24 mouse cellular contexts compared by ENCODE assay signal in the genomic region with DNA sequence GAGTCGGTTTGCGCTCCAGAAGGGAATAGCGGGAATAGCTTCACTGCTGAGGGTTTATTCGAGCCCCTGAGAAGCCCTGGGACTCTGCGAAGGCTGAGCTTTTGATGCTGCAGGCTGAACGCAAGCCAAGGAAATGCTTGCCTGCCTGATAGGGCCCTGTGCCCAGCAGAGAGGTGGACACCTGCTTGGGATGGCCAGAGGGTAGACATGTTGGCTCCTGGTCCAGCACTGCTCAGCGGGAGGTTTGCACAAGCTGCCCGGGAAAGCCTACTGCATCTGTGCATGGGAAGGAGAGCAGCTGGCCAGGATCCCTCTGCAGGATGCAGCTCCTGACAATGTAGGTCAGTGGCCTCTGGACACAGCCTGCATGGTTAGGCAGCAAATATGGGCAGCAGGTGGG. TPM values are rescaled to one million over a fixed set of nuclear protein-coding genes. Genes with fewer than 3 reads are reported as not detected.
DNase-seq lines count a peak whose midpoint lies in the region; ATAC-seq and TF ChIP-seq lines count a peak whose summit lies in the region.
"Had no signal": no experiment of that assay in that cellular context is flagged by ENCODE, and none has a peak within 500 bp of the region (broad histone marks: within the 10 kb centered on the region; RNA-seq: fewer than 3 reads in every experiment).

No protein-coding gene starts in this region.

- H3K4me1 ChIP-seq in megakaryocyte, embryonic 14.5 days = peaks cover 30% of the 10 kb centered on the region
- no peaks in the 10 kb centered on the region for H3K4me1 ChIP-seq in embryonic facial prominence, embryonic 10.5 days
- H3K4me1 ChIP-seq: heart, embryonic 13.5 days; limb, embryonic 13.5 days; liver, embryonic 13.5 days; lung, embryonic 15.5 days; midbrain, embryonic 12.5 days; stomach, embryonic 15.5 days had no signal

- peaks cover 60% of the 10 kb centered on the region for H3K27me3 ChIP-seq in megakaryocyte, embryonic 14.5 days (replicated peaks)
- 0 out of 2 replicates have a peak, but pooled peaks cover 9% of the 10 kb centered on the region for H3K27me3 ChIP-seq in embryonic facial prominence, embryonic 10.5 days (replicated peaks; ENCODE audit: low read depth, poor library complexity, severe bottlenecking)
- H3K27me3 ChIP-seq: liver, embryonic 13.5 days; lung, embryonic 15.5 days; midbrain, embryonic 12.5 days had no signal

- intact Hi-C loops in gastrocnemius, adult 2 months (cut with DNase I) = no loop called here

- no peaks in the 10 kb centered on the region for H3K36me3 ChIP-seq in megakaryocyte, embryonic 14.5 days (replicated peaks; ENCODE audit: low read length)
- no peaks in the 10 kb centered on the region for H3K36me3 ChIP-seq in embryonic facial prominence, embryonic 10.5 days (replicated peaks)
- H3K36me3 ChIP-seq: G1E; heart, embryonic 13.5 days; limb, embryonic 13.5 days; liver, embryonic 13.5 days; lung, embryonic 15.5 days; midbrain, embryonic 12.5 days; neural tube, embryonic 15.5 days; stomach, embryonic 15.5 days had no signal

- no peak overlapping the region for H3K27ac ChIP-seq in gastrocnemius, adult 2 months
- H3K27ac ChIP-seq in embryonic facial prominence, embryonic 10.5 days (replicated peaks) = no peak overlapping the region
- H3K27ac ChIP-seq: heart, embryonic 13.5 days; limb, embryonic 13.5 days; liver, embryonic 13.5 days; lung, embryonic 15.5 days; macrophage; midbrain, embryonic 12.5 days; neural tube, embryonic 15.5 days; stomach, embryonic 15.5 days had no signal

- TF ChIP-seq CTCF in gastrocnemius, adult 2 months (IDR thresholded peaks at IDR 0.05) = no peak

- H3K9me3 ChIP-seq in megakaryocyte, embryonic 14.5 days = peaks cover 13% of the 10 kb centered on the region
- H3K9me3 ChIP-seq in embryonic facial prominence, embryonic 10.5 days = no peaks in the 10 kb centered on the region
- H3K9me3 ChIP-seq: lung, embryonic 15.5 days; midbrain, embryonic 12.5 days; neural tube, embryonic 15.5 days; stomach, embryonic 15.5 days had no signal

- peak; percentile 6 for DNase-seq in gastrocnemius, adult 2 months
- DNase-seq in gastrocnemius, postnatal 10 days = no peak
- DNase-seq in cerebellum, adult 8-10 months = peak; percentile 90
- DNase-seq in retina, embryonic 14.5 days (ENCODE audit: low spot score) = peak; percentile 47
- no peak for DNase-seq in lung, postnatal 10 days
- no peak for DNase-seq in embryonic facial prominence, embryonic 10.5 days (ENCODE audit: low spot score)
- DNase-seq: adrenal gland, postnatal 14 days; kidney, adult 2 months; kidney, postnatal 25 days; liver, embryonic 13.5 days; right cerebral cortex, postnatal 25 days; thymus, adult 18-20 months; thymus, postnatal 4 days had no signal

- no peak overlapping the region for H3K4me3 ChIP-seq in gastrocnemius, adult 2 months
- H3K4me3 ChIP-seq in megakaryocyte, embryonic 14.5 days (replicated peaks) = peak overlapping the region; percentile 28
- no peak overlapping the region for H3K4me3 ChIP-seq in embryonic facial prominence, embryonic 10.5 days
- H3K4me3 ChIP-seq: heart, embryonic 13.5 days; limb, embryonic 13.5 days; liver, embryonic 13.5 days; lung, embryonic 15.5 days; midbrain, embryonic 12.5 days; neural tube, embryonic 15.5 days; stomach, embryonic 15.5 days had no signal

- no peak for ATAC-seq in megakaryocyte, adult 5-6 weeks (ENCODE audit: poor library complexity, severe bottlenecking)
- ATAC-seq: forebrain, embryonic 16.5 days had no signal

- 89% methylated on average over 8 of the region's 8 CpGs for WGBS in embryonic facial prominence, embryonic 10.5 days

RNA-seq across cellular contexts. Expression of gene Tbc1d2, which starts 40.6 kb away (rescaled TPM):
- total RNA-seq in gastrocnemius, adult 2 months (2021) = under 1 TPM; 0.39 to 0.59 TPM
- 1 to 10 TPM; 1.6 to 1.8 TPM for total RNA-seq in gastrocnemius, postnatal 10 days (2021)
- polyA plus RNA-seq in megakaryocyte, embryonic 14.5 days (2012; ENCODE audit: insufficient read depth, low replicate concordance) = 4.5 and 7.8 TPM in 2 replicates
- total RNA-seq in megakaryocyte, adult 5-6 weeks (2015) = 8.9 and 10.4 TPM in 2 replicates
- 8.5 and 11.6 TPM in 2 replicates for total RNA-seq in megakaryocyte, adult 5-6 weeks (2017)
- 2.3 TPM in 2 replicates for polyA plus RNA-seq in embryonic facial prominence, embryonic 10.5 days (2016; fragmentation: Nextera tagmentation; extraction: Ambion mirVana)
- polyA plus RNA-seq: G1E had no signal

Comparison
In these comparisons a context has a peak if more than half of its experiments do, and no peak if none do; other contexts are left out.
1. DNase-seq: peak in gastrocnemius, adult 2 months (single experiment), cerebellum, adult 8-10 months (single experiment) and retina, embryonic 14.5 days (single experiment); none in gastrocnemius, postnatal 10 days (single experiment), lung, postnatal 10 days (single experiment) and embryonic facial prominence, embryonic 10.5 days (single experiment).